Mouse (Mus musculus) hindbrain, embryonic 15.5 days (tissue): Measurements from ENCODE around the gene Pramef6. TPM values are rescaled to one million over a fixed set of nuclear protein-coding genes. Genes with fewer than 3 reads are reported as not detected.
"Not testable (repeated sequence)": the region's sequence is repeated elsewhere in the genome, so short reads cannot be mapped to it uniquely, and the experiment has no call there.

ENCODE experiments used
- ATAC-seq: fragments of 200-750 bp; cut with Nextera tagmentation; 2 replicates; pipeline ENCODE4 v1.8.0; 2017; ENCODE audit warnings: low read depth, moderate number of reproducible peaks, moderate TSS enrichment; ENCODE audit not compliant: low FRiP score
- H3K27ac ChIP-seq: fragments of 300-500 bp; sonication (generic); replicated peaks from 2 replicates; pipeline ENCODE4 v1.5.1; 2015; ENCODE audit warnings: mild to moderate bottlenecking, inconsistent platforms
- H3K27me3 ChIP-seq: fragments of 300-500 bp; sonication (generic); 2 replicates; pipeline ENCODE4 v1.6.1; 2015; ENCODE audit warnings: control low read depth, inconsistent platforms
- H3K36me3 ChIP-seq: fragments of 300-500 bp; sonication (generic); 2 replicates; pipeline ENCODE4 v1.6.1; 2015; ENCODE audit warnings: control low read depth, inconsistent platforms
- H3K4me1 ChIP-seq: fragments of 300-500 bp; sonication (generic); replicated peaks from 2 replicates; pipeline ENCODE4 v1.6.1; 2015; ENCODE audit warnings: control low read depth, inconsistent platforms
- H3K4me2 ChIP-seq: fragments of 300-500 bp; sonication (generic); 2 replicates; pipeline ENCODE4 v1.6.1; 2015; ENCODE audit warnings: moderate library complexity, mild to moderate bottlenecking, inconsistent platforms
- H3K4me3 ChIP-seq: fragments of 300-500 bp; sonication (generic); 2 replicates; pipeline ENCODE4 v1.5.1; 2015; ENCODE audit warnings: mild to moderate bottlenecking, inconsistent platforms
- H3K9ac ChIP-seq: fragments of 300-500 bp; sonication (generic); 2 replicates; pipeline ENCODE4 v1.6.1; 2015; ENCODE audit warnings: inconsistent platforms
- H3K9me3 ChIP-seq: fragments of 300-500 bp; sonication (generic); 2 replicates; pipeline ENCODE4 v1.6.1; 2016; ENCODE audit warnings: control low read depth, inconsistent platforms
- WGBS: fragments of 180-500 bp; shearing (Covaris S2); methylation state at CpG from one replicate; pipeline ENCODE4 v1.1.7; 2015; 5-methylcytosine and 5-hydroxymethylcytosine counted together
- polyA plus RNA-seq: library from polyadenylated mRNA; unstranded; fragments of >200 nt; fragmentation: Nextera tagmentation; extraction: Ambion mirVana; gene quantifications from 2 replicates; pipeline ENCODE4 v1.2.1, GENCODE M21; 2015

Gene Pramef6
- not detected in 2 replicates for polyA plus RNA-seq

GRCm38 (mm10) chr4:143900280-143900679, at the start of gene Pramef6:
Gene Pramef6, minus strand, starts transcription at chr4:143900380.
- H3K4me2 ChIP-seq, H3K36me3 ChIP-seq, H3K9me3 ChIP-seq, H3K9ac ChIP-seq, H3K4me3 ChIP-seq, H3K27me3 ChIP-seq, H3K4me1 ChIP-seq, H3K27ac ChIP-seq, ATAC-seq: not testable (repeated sequence)
- WGBS = 98% methylated on average over 1 of the region's 1 CpGs

GRCm38 (mm10) chr4:143894406-143894805, 5.8 kb downstream of the Pramef6 start:
- H3K9ac ChIP-seq, H3K4me1 ChIP-seq, H3K36me3 ChIP-seq, H3K27me3 ChIP-seq, H3K4me3 ChIP-seq, ATAC-seq, H3K4me2 ChIP-seq, H3K27ac ChIP-seq: not testable (repeated sequence)
- H3K9me3 ChIP-seq = peaks cover 29% of the 10 kb centered on the region
- 87% methylated on average over 3 of the region's 3 CpGs for WGBS

- H3K9ac ChIP-seq, H3K4me2 ChIP-seq, ATAC-seq, H3K4me1 ChIP-seq, H3K27ac ChIP-seq, H3K27me3 ChIP-seq, H3K36me3 ChIP-seq, H3K4me3 ChIP-seq: not testable (repeated sequence)
- peaks cover 18% of the 10 kb centered on the region for H3K9me3 ChIP-seq
- 90% methylated on average over 1 of the region's 1 CpGs for WGBS
Measured at GRCm38 (mm10) chr4:143882371-143882770, 17.8 kb downstream of the Pramef6 start.

GRCm38 (mm10) chr4:143846197-143846596, 54.0 kb downstream of the Pramef6 start, which contains the start of gene Gm13103:
Gene Gm13103, plus strand, starts transcription at chr4:143846497.
- not testable (repeated sequence) for H3K27me3 ChIP-seq, H3K4me2 ChIP-seq, H3K36me3 ChIP-seq, H3K4me1 ChIP-seq, H3K4me3 ChIP-seq, H3K27ac ChIP-seq, H3K9ac ChIP-seq, ATAC-seq
- peaks cover 19% of the 10 kb centered on the region for H3K9me3 ChIP-seq

Other genes starting within 250 kb of the Pramef6 start
- not detected in 2 replicates for gene Gm13088, start 243.1 kb downstream of the Pramef6 start, polyA plus RNA-seq
- not detected in 2 replicates for gene Gm13089, start 197.7 kb downstream of the Pramef6 start, polyA plus RNA-seq
- gene Gm13078, start 180.9 kb downstream of the Pramef6 start, polyA plus RNA-seq = not detected in 2 replicates
- not detected in 2 replicates for gene Gm13023, start 111.0 kb downstream of the Pramef6 start, polyA plus RNA-seq
- not detected in 2 replicates for gene Gm13084, start 84.3 kb downstream of the Pramef6 start, polyA plus RNA-seq
- gene Gm13103, start 53.9 kb downstream of the Pramef6 start, polyA plus RNA-seq = not detected in 2 replicates
- gene Pramef25, start 50.6 kb upstream of the Pramef6 start, polyA plus RNA-seq = not detected in 2 replicates
- not detected in 2 replicates for gene Gm13101, start 66.6 kb upstream of the Pramef6 start, polyA plus RNA-seq
- not detected in 2 replicates for gene Pramef17, start 94.0 kb upstream of the Pramef6 start, polyA plus RNA-seq
- not detected in 2 replicates for gene Pramel4, start 158.7 kb upstream of the Pramef6 start, polyA plus RNA-seq
- gene Gm13102, start 206.1 kb upstream of the Pramef6 start, polyA plus RNA-seq = not detected in 2 replicates